Mouse (Mus musculus) liver, embryonic 14.5 days (tissue): ENCODE results near the gene Bri3. TPM values are rescaled to one million over a fixed set of nuclear protein-coding genes. Genes with fewer than 3 reads are reported as not detected.

Source experiments
- ATAC-seq: fragments of 200-750 bp; cut with Nextera tagmentation; 2 replicates; pipeline ENCODE4 v1.8.0; 2017; ENCODE audit warnings: moderate number of reproducible peaks, mild to moderate bottlenecking, moderate library complexity; ENCODE audit not compliant: insufficient read depth
- DNase-seq, 3 experiments: peaks; one replicate each; pipeline ENCODE4 v3.0.0-alpha.2; 2012 to 2013; ENCODE audit warnings: low read depth in 3 of 3, low spot score in 3 of 3
- H3K27ac ChIP-seq: fragments of 300-500 bp; sonication (generic); 2 replicates; pipeline ENCODE4 v1.5.1; 2014; ENCODE audit warnings: moderate library complexity, mild to moderate bottlenecking, control low read depth, inconsistent platforms
- H3K27me3 ChIP-seq: fragments of 300-500 bp; sonication (generic); 2 replicates; pipeline ENCODE4 v1.6.1; 2014; ENCODE audit warnings: mild to moderate bottlenecking, low read length, moderate library complexity; ENCODE audit not compliant: control insufficient read depth, insufficient read depth
- H3K36me3 ChIP-seq: fragments of 300-500 bp; sonication (generic); replicated peaks from 2 replicates; pipeline ENCODE4 v1.6.1; 2014; ENCODE audit warnings: low read depth; ENCODE audit not compliant: control insufficient read depth, insufficient read depth
- H3K4me1 ChIP-seq, 2 experiments: fragments of 200-500 bp in 1 of 2; fragments of 300-500 bp in 1 of 2; sonication (generic) in 1 of 2; replicated peaks; 2 replicates each; pipeline ENCODE4 v1.6.1; 2012 to 2014; ENCODE audit warnings: antibody characterized with exemption in 1 of 2, inconsistent platforms in 1 of 2, low read length in 1 of 2; ENCODE audit not compliant: control insufficient read depth in 2 of 2, insufficient read depth in 2 of 2
- H3K4me2 ChIP-seq: fragments of 300-500 bp; sonication (generic); 2 replicates; pipeline ENCODE4 v1.6.1; 2014; ENCODE audit warnings: low read depth, mild to moderate bottlenecking, control low read depth, moderate library complexity
- H3K4me3 ChIP-seq, 2 experiments: fragments of 200-500 bp in 1 of 2; fragments of 300-500 bp in 1 of 2; sonication (generic) in 1 of 2; 2 replicates each; pipeline ENCODE4 v1.5.1; 2012 to 2014; ENCODE audit warnings: low read depth in 2 of 2, low read length in 2 of 2, mild to moderate bottlenecking in 2 of 2, control low read depth in 1 of 2, inconsistent platforms in 1 of 2, moderate library complexity in 1 of 2; ENCODE audit not compliant: insufficient read depth in 1 of 2
- H3K9ac ChIP-seq: fragments of 300-500 bp; sonication (generic); replicated peaks from 2 replicates; pipeline ENCODE4 v1.6.1; 2014; ENCODE audit warnings: mild to moderate bottlenecking, control low read depth, moderate library complexity
- H3K9me3 ChIP-seq: fragments of 300-500 bp; sonication (generic); 2 replicates; pipeline ENCODE4 v1.6.1; 2016; ENCODE audit warnings: low read length, mixed read lengths; ENCODE audit not compliant: control insufficient read depth
- CTCF ChIP-seq: IDR thresholded peaks from 2 replicates; pipeline ENCODE4 v1.5.1; 2016; ENCODE audit warnings: antibody characterized with exemption, low read depth, control low read depth
- EP300 ChIP-seq: IDR thresholded peaks from 2 replicates; pipeline ENCODE4 v1.6.1; 2016; ENCODE audit warnings: antibody characterized with exemption, low read depth
- WGBS: fragments of 180-500 bp; shearing (Covaris S2); extraction: QIAGEN DNeasy Blood & Tissue Kit; methylation state at CpG from one replicate; pipeline ENCODE4 v1.1.7; 2014; ENCODE audit not compliant: insufficient replicate concordance; 5-methylcytosine and 5-hydroxymethylcytosine counted together
- polyA plus RNA-seq, 2 experiments: library from polyadenylated mRNA; depleted of rRNA in 1 of 2; stranded (reverse) in 1 of 2; unstranded in 1 of 2; fragments of >200 nt; fragmentation: Nextera tagmentation in 1 of 2; extraction: Ambion mirVana in 1 of 2; gene quantifications; 2 replicates each; pipeline versions ENCODE4 v1.2.1 to v1.2.3; 2012 to 2014

The Bri3 gene
- polyA plus RNA-seq, 2 experiments = 12.1 to 15.9 TPM

DNA sequence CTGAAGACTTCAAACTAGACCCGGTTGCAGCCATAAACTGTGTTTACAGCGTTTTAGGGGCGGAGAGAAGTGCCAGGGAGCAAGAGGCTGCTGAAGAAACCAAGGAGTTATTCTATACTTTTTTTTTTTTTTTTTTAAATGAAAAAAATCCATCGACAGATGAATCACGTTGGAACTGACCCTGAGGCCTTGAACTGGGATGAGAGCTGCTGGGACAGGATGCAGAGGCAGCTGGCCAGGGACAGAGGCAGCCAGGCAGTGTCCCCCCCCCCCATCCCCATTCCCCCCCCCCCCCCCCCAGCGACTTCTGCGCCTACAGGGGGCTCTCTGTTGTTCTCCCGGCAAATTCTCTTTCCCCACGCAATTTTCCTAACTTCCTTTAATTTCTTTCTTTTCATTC, 153.3 kb downstream of the Bri3 start:
- DNase-seq = no peak
- no peaks in the 10 kb centered on the region for H3K9me3 ChIP-seq
- TF ChIP-seq CTCF (no peak), EP300 (no peak)
- H3K9ac ChIP-seq = no peak overlapping the region
- H3K4me2 ChIP-seq = no peak overlapping the region
- no peaks in the 10 kb centered on the region for H3K36me3 ChIP-seq
- 18% methylated on average over 8 of the region's 9 CpGs for WGBS
- no peak overlapping the region for H3K27ac ChIP-seq
- no peak overlapping the region for H3K4me3 ChIP-seq
- H3K27me3 ChIP-seq = no peaks in the 10 kb centered on the region
- ATAC-seq = no peak
- no peaks in the 10 kb centered on the region for H3K4me1 ChIP-seq

DNA sequence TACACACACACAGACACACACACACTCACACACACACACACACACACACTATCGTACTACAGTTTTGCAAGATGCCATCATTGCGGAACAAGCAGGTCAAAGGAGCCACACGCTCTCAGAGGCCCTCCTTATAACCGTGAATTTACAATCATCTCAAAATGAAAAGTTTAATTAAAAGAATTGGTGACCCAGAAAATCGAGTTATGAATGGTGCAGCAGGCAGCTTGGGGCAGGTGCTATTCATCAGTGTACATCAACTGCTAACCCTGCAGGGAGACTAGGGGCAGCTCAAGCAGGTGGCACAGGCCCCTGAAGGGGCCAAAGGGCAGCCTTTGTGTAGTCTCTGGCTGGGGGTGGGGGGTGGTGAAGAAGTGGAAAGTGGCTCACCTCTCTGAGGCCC, 156.6 kb downstream of the Bri3 start:
- 57% methylated on average over 5 of the region's 5 CpGs for WGBS
- Histone ChIP-seq H3K4me2 (no peak overlapping the region), H3K27me3 (no peaks in the 10 kb centered on the region), H3K9ac (no peak overlapping the region), H3K27ac (no peak overlapping the region), H3K9me3 (no peaks in the 10 kb centered on the region), H3K4me1 (no peaks in the 10 kb centered on the region), H3K36me3 (no peaks in the 10 kb centered on the region), H3K4me3 (no peak overlapping the region)
- ATAC-seq = no peak
- TF ChIP-seq CTCF = no peak
- TF ChIP-seq EP300 = no peak
- no peak for DNase-seq

DNA sequence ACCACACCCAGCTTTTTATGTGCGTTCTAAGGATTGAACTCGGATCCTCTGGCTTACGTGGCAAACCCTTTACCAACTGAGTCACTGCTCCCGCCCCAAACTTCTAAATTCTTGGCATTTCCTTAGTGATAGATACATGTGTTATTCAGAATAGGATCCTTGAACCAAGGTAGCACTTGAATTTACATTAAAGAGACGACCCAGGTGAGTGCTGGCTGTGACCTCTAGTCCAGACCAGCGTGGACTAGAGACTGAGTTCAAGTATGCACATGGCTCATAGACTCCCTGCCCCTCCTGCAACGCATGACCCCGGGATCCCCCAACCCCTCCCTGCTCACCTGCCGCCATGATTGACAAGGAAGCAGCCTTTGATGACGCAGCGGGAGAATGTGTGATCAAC, 162.0 kb downstream of the Bri3 start:
- Histone ChIP-seq H3K4me1 (no peaks in the 10 kb centered on the region), H3K9ac (no peak overlapping the region), H3K27me3 (no peaks in the 10 kb centered on the region), H3K9me3 (no peaks in the 10 kb centered on the region), H3K4me2 (no peak overlapping the region), H3K36me3 (no peaks in the 10 kb centered on the region), H3K4me3 (no peak overlapping the region), H3K27ac (no peak overlapping the region)
- TF ChIP-seq CTCF = no peak
- no peak for TF ChIP-seq EP300
- WGBS = 66% methylated on average over 11 of the region's 11 CpGs
- DNase-seq (no peak), ATAC-seq (no peak)

DNA sequence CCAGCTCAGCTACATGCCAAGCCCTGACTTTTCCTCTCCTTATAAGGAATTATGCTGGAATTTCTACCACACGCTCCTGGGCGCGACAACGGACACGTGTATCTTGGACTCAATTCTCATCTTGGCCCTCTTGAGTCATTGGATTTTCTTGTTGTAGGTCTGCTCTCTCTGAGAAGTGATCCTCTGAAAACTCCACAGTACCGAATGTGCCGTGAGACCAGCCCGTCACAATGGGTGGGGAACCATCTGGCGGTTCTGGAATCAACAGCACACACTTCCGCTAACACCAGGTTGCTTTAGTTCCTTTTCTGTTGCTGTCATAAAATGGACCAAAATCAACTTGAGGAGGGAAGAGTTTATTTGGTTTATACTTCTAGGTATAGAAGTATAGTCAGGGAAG, 166.4 kb downstream of the Bri3 start:
- ATAC-seq (no peak), DNase-seq (no peak)
- H3K4me1 ChIP-seq = no peaks in the 10 kb centered on the region
- no peak overlapping the region for H3K4me3 ChIP-seq
- TF ChIP-seq CTCF (no peak), EP300 (no peak)
- H3K9me3 ChIP-seq = no peaks in the 10 kb centered on the region
- no peak overlapping the region for H3K9ac ChIP-seq
- no peaks in the 10 kb centered on the region for H3K27me3 ChIP-seq
- H3K36me3 ChIP-seq = no peaks in the 10 kb centered on the region
- no peak overlapping the region for H3K4me2 ChIP-seq
- 81% methylated on average over 10 of the region's 10 CpGs for WGBS
- H3K27ac ChIP-seq = no peak overlapping the region

DNA sequence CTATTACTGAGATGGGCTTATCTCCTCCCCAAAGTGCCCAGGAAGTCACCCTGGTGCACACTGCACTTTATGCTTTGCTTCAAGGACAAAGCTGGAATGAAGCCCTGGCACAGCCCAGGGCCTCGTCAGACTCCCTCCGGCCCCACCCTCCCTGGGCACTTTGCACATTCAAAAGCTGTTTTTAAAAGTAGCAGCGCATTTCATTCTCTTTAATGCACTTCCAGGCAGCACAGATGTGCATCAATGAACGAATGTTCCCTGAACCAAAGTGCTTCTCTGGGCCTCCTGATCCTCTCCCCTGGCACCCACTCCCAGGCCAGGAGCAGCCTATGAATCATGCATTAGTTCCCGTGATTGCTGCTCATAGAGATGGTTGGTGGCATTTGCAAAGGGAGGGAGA, 167.5 kb downstream of the Bri3 start:
- ATAC-seq (no peak), DNase-seq (no peak)
- Histone ChIP-seq H3K9ac (no peak overlapping the region), H3K4me3 (no peak overlapping the region), H3K27me3 (no peaks in the 10 kb centered on the region), H3K27ac (no peak overlapping the region), H3K36me3 (no peaks in the 10 kb centered on the region), H3K4me2 (no peak overlapping the region), H3K9me3 (no peaks in the 10 kb centered on the region), H3K4me1 (no peaks in the 10 kb centered on the region)
- WGBS = 49% methylated on average over 5 of the region's 5 CpGs
- TF ChIP-seq EP300 (no peak), CTCF (no peak)

DNA sequence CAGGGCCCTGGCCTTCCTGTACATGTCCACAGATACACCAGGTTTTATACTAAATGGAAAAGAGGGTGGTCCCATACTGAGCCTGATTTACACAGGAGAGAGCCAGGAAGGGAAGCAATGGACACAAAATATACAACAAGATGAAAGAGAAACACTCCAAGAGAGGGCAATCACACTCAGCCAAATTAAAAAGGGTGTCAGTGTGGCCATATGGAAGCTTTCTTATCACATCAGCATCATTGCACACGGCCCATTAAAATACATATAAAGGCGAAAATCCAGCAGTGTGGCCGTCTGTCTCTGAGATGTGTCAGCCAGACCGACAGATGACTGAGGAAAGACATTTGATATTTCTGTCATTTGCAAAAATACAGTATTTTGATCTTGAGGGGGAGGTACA, 168.5 kb downstream of the Bri3 start:
- WGBS = 56% methylated on average over 4 of the region's 4 CpGs
- Histone ChIP-seq H3K27me3 (no peaks in the 10 kb centered on the region), H3K36me3 (no peaks in the 10 kb centered on the region), H3K27ac (no peak overlapping the region), H3K9ac (no peak overlapping the region), H3K4me3 (no peak overlapping the region), H3K4me1 (no peaks in the 10 kb centered on the region), H3K9me3 (no peaks in the 10 kb centered on the region), H3K4me2 (no peak overlapping the region)
- ATAC-seq = no peak
- TF ChIP-seq EP300 = no peak
- TF ChIP-seq CTCF = no peak
- no peak for DNase-seq
